Comparison of ENCODE assay signal across 8 mouse cellular contexts in the genomic region with DNA sequence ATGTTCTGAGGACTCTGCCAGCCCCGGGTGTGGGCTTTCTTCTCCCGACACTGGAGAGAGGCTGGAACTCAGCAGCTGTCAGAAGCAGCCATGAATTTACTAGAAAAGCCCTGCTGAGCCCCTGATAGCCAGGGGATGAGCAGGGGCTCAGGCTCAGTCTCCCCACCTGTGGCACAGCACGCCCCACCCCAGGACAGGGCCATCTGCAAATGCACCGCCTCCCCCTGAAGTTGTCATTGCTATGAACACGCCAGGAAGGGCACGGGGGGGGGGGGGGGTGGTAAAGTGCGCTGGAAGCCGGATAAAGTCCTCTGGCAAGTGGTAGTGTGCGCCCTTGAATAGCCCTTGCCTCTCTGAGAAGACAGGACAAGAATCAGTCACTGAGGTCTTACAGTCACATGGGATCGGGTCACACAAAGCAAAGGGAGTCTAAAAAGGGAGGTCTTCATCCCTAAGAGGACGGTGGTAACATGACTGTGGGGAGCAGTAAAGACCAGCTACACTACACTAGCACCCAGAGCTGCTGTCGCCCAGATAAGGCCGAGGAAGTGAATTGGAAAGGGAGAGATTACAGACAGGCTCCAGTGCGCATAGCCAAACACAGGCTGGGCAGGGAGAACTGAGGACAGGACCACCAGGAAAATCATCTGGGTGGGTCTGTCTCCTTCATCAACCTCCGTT.
DNase-seq lines count a peak whose midpoint lies in the region; ATAC-seq and TF ChIP-seq lines count a peak whose summit lies in the region.

No protein-coding gene starts in this region.

- TF ChIP-seq CTCF in kidney, adult 2 months (conservative IDR thresholded peaks at IDR 0.05; ENCODE audit: insufficient read depth, insufficient read length, low read depth, low read length), result no peak
- TF ChIP-seq CTCF in left cerebral cortex, adult 2 months (IDR thresholded peaks at IDR 0.05), result no peak

- H3K27ac ChIP-seq in kidney, adult 2 months (ENCODE audit: insufficient read depth, low read depth, low read length), result peak overlapping the region; percentile 53
- no peak overlapping the region for H3K27ac ChIP-seq in hindbrain, embryonic 11.5 days (ENCODE audit: low read depth, low read length)
- 0 out of 2 replicates have a peak overlapping the region, but pooled peaks have one; percentile 31 for H3K27ac ChIP-seq in midbrain, embryonic 15.5 days
- H3K27ac ChIP-seq in left cerebral cortex, adult 2 months, result no peak overlapping the region

- H3K9me3 ChIP-seq in hindbrain, embryonic 11.5 days (ENCODE audit: control insufficient read depth, low read length), result no peaks in the 10 kb centered on the region
- no peaks in the 10 kb centered on the region for H3K9me3 ChIP-seq in midbrain, embryonic 15.5 days

- DNase-seq in kidney, adult 2 months, result no peak
- DNase-seq in kidney, postnatal 10 days, result no peak
- peak; percentile 46 for DNase-seq in Muller cell, postnatal 12 days (ENCODE audit: inconsistent ontology term)
- peak; percentile 31 for DNase-seq in hindbrain, embryonic 11.5 days (ENCODE audit: low spot score)
- no peak for DNase-seq in left cerebral cortex, adult 2 months (ENCODE audit: extremely low spot score in 1 of 2, low spot score in 2 of 2)
- DNase-seq in adrenal gland, postnatal 36 days, result no peak
- no peak for DNase-seq in left cerebral cortex, postnatal 4 days

- no peaks in the 10 kb centered on the region for H3K36me3 ChIP-seq in kidney, adult 2 months (ENCODE audit: control insufficient read depth, insufficient read depth, low read length)
- no peaks in the 10 kb centered on the region for H3K36me3 ChIP-seq in hindbrain, embryonic 11.5 days (ENCODE audit: control insufficient read depth, insufficient read depth, low read length)
- H3K36me3 ChIP-seq in midbrain, embryonic 15.5 days (replicated peaks), result no peaks in the 10 kb centered on the region

- H3K9ac ChIP-seq in hindbrain, embryonic 11.5 days (ENCODE audit: low read depth, low read length), result no peak overlapping the region
- H3K9ac ChIP-seq in midbrain, embryonic 15.5 days, result no peak overlapping the region

- WGBS in kidney, adult 2 months, result 13% methylated on average over 15 of the region's 15 CpGs
- 32% methylated on average over 13 of the region's 15 CpGs for WGBS in hindbrain, embryonic 11.5 days
- 28% methylated on average over 15 of the region's 15 CpGs for WGBS in midbrain, embryonic 15.5 days

- no peak for TF ChIP-seq POLR2A in kidney, adult 2 months (IDR thresholded peaks at IDR 0.05; ENCODE audit: low read depth, low read length)

- no peak overlapping the region for H3K4me3 ChIP-seq in kidney, adult 2 months (ENCODE audit: insufficient read depth, low read depth, low read length)
- H3K4me3 ChIP-seq in hindbrain, embryonic 11.5 days (ENCODE audit: low read depth, low read length), result no peak overlapping the region
- peak overlapping the region; percentile 6; the same call in 1 of the 2 replicates for H3K4me3 ChIP-seq in midbrain, embryonic 15.5 days
- no peak overlapping the region for H3K4me3 ChIP-seq in left cerebral cortex, adult 2 months

- ATAC-seq in hindbrain, embryonic 11.5 days (ENCODE audit: low FRiP score), result no peak
- peak; percentile 46; the same call in 1 of the 2 replicates for ATAC-seq in midbrain, embryonic 15.5 days (replicated peaks)

- H3K27me3 ChIP-seq in kidney, adult 2 months (replicated peaks; ENCODE audit: control insufficient read depth, insufficient read depth, low read length), result no peaks in the 10 kb centered on the region
- no peaks in the 10 kb centered on the region; the same call in 1 of the 2 replicates for H3K27me3 ChIP-seq in hindbrain, embryonic 11.5 days (ENCODE audit: control insufficient read depth, insufficient read depth, low read length)
- H3K27me3 ChIP-seq in midbrain, embryonic 15.5 days (replicated peaks), result no peaks in the 10 kb centered on the region

- 0 out of 2 replicates have a peak overlapping the region, but pooled peaks have one; percentile 14 for H3K4me2 ChIP-seq in hindbrain, embryonic 11.5 days (replicated peaks; ENCODE audit: low read depth, low read length)
- peak overlapping the region; percentile 45 for H3K4me2 ChIP-seq in midbrain, embryonic 15.5 days

- intact Hi-C loops in left cerebral cortex, adult 2 months (cut with DNase I), result loop anchor here (1.0 to 10.0 kb wide), 3 partner anchors 76 to 358 kb away; no protein-coding TSS in a partner anchor
- intact Hi-C loops in left cerebral cortex, postnatal 4 days (cut with DNase I), result loop anchor here (5.0 to 10.0 kb wide), 3 partner anchors 60 to 82 kb away; a partner anchor contains a TSS

- H3K4me1 ChIP-seq in kidney, adult 2 months (ENCODE audit: control insufficient read depth, insufficient read depth, low read length), result peaks cover 22% of the 10 kb centered on the region
- H3K4me1 ChIP-seq in hindbrain, embryonic 11.5 days (replicated peaks; ENCODE audit: control insufficient read depth, insufficient read depth, low read length), result no peaks in the 10 kb centered on the region; the same call in 1 of the 2 replicates
- H3K4me1 ChIP-seq in midbrain, embryonic 15.5 days, result peaks cover 15% of the 10 kb centered on the region

Comparison
In these comparisons a context has a peak if more than half of its experiments do, and no peak if none do; other contexts are left out.
1. DNase-seq: peak in Muller cell, postnatal 12 days (single experiment) and hindbrain, embryonic 11.5 days (single experiment); none in kidney, adult 2 months (single experiment), kidney, postnatal 10 days (single experiment), left cerebral cortex, adult 2 months (0 of 2), adrenal gland, postnatal 36 days (0 of 2) and left cerebral cortex, postnatal 4 days (single experiment).
2. H3K27ac ChIP-seq: peak in kidney, adult 2 months (single experiment) and midbrain, embryonic 15.5 days (single experiment); none in hindbrain, embryonic 11.5 days (single experiment) and left cerebral cortex, adult 2 months (single experiment).